Mouse (Mus musculus) MEL (cell line): ENCODE results near the gene Retnlb. TPM values are rescaled to one million over a fixed set of nuclear protein-coding genes. Genes with fewer than 3 reads are reported as not detected.

Source experiments
- DNase-seq: peaks from one replicate; pipeline ENCODE4 v3.0.0; 2011; ENCODE audit warnings: low read depth, low spot score
- H3K27ac ChIP-seq: 2 replicates; pipeline ENCODE4 v1.5.1; 2012; ENCODE audit warnings: low read depth, mild to moderate bottlenecking, control low read depth, low read length, moderate library complexity; ENCODE audit not compliant: control insufficient read depth
- H3K27me3 ChIP-seq, 2 experiments: fragments of 150-350 bp in 1 of 2; sonication (generic) in 1 of 2; 2 replicates each; pipeline ENCODE4 v1.6.1; 2012; ENCODE audit warnings: low read length in 2 of 2, mild to moderate bottlenecking in 2 of 2, improper control_type of control experiment in 1 of 2, moderate library complexity in 1 of 2; ENCODE audit not compliant: insufficient read depth in 2 of 2, control insufficient read depth in 1 of 2
- H3K36me3 ChIP-seq, 2 experiments: 2 replicates each; pipeline ENCODE4 v1.6.1; 2012 to 2014; ENCODE audit warnings: low read length in 2 of 2, improper control_type of control experiment in 1 of 2, inconsistent platforms in 1 of 2, mild to moderate bottlenecking in 1 of 2; ENCODE audit not compliant: insufficient read depth in 2 of 2, control insufficient read depth in 1 of 2
- H3K4me1 ChIP-seq, 2 experiments: fragments of 150-350 bp in 1 of 2; sonication (generic) in 1 of 2; 2 replicates each; pipeline ENCODE4 v1.6.1; 2012; ENCODE audit warnings: low read length in 2 of 2, improper control_type of control experiment in 1 of 2, mild to moderate bottlenecking in 1 of 2; ENCODE audit not compliant: insufficient read depth in 2 of 2, control insufficient read depth in 1 of 2
- H3K4me3 ChIP-seq, 2 experiments: fragments of 150-350 bp in 1 of 2; sonication (generic) in 1 of 2; 2 replicates each; pipeline ENCODE4 v1.5.1; 2012; ENCODE audit warnings: low read depth in 2 of 2, low read length in 2 of 2, mild to moderate bottlenecking in 2 of 2, moderate library complexity in 2 of 2, control low read depth in 1 of 2, improper control_type of control experiment in 1 of 2; ENCODE audit not compliant: control insufficient read depth in 1 of 2, insufficient read depth in 1 of 2
- H3K79me2 ChIP-seq: 2 replicates; pipeline ENCODE4 v1.6.1; 2012; ENCODE audit warnings: mild to moderate bottlenecking, low read length, moderate library complexity; ENCODE audit not compliant: control insufficient read depth, poor library complexity, insufficient read depth
- H3K9ac ChIP-seq: 2 replicates; pipeline ENCODE4 v1.6.1; 2012; ENCODE audit warnings: low read depth, mild to moderate bottlenecking, control low read depth, low read length, moderate library complexity; ENCODE audit not compliant: control insufficient read depth, poor library complexity, severe bottlenecking
- H3K9me3 ChIP-seq: fragments of 150-350 bp; sonication (generic); replicated peaks from 2 replicates; pipeline ENCODE4 v1.6.1; 2012; ENCODE audit warnings: mild to moderate bottlenecking, low read length, improper control_type of control experiment, moderate library complexity; ENCODE audit not compliant: insufficient read depth
- CTCF ChIP-seq, 3 experiments: IDR thresholded peaks in 2 of 3; conservative IDR thresholded peaks in 1 of 3; 2 replicates each; pipeline ENCODE4 v1.5.1; 2011 to 2012; ENCODE audit warnings: low read length in 3 of 3, low read depth in 2 of 3, mild to moderate bottlenecking in 2 of 3, improper control_type of control experiment in 1 of 3, inconsistent platforms in 1 of 3, mixed read lengths in 1 of 3, moderate library complexity in 1 of 3; ENCODE audit not compliant: control insufficient read depth in 1 of 3, insufficient read depth in 1 of 3, poor library complexity in 1 of 3, severe bottlenecking in 1 of 3
- ELF1 ChIP-seq: IDR thresholded peaks from 2 replicates; pipeline ENCODE4 v1.6.1; 2014; ENCODE audit warnings: low read depth, mild to moderate bottlenecking, inconsistent platforms, low read length, improper control_type of control experiment, moderate library complexity
- EP300 ChIP-seq, 2 experiments: IDR thresholded peaks; 2 replicates each; pipeline ENCODE4 v1.6.1; 2011; ENCODE audit warnings: improper control_type of control experiment in 2 of 2, low read length in 2 of 2, low read depth in 1 of 2, mild to moderate bottlenecking in 1 of 2
- ETS1 ChIP-seq: IDR thresholded peaks from 2 replicates; pipeline ENCODE4 v1.6.1; 2012; ENCODE audit warnings: low read depth, mild to moderate bottlenecking, inconsistent platforms, low read length, improper control_type of control experiment, moderate library complexity
- GABPA ChIP-seq: IDR thresholded peaks from 2 replicates; pipeline ENCODE4 v1.6.1; 2012; ENCODE audit warnings: low read depth, mild to moderate bottlenecking, inconsistent platforms, low read length, improper control_type of control experiment, moderate library complexity
- GATA1 ChIP-seq: IDR thresholded peaks from 2 replicates; pipeline ENCODE4 v1.6.1; 2011; ENCODE audit warnings: low read depth, low read length, improper control_type of control experiment
- HCFC1 ChIP-seq: IDR thresholded peaks from 2 replicates; pipeline ENCODE4 v1.6.1; 2012; ENCODE audit warnings: low read depth, mild to moderate bottlenecking, inconsistent platforms, low read length, improper control_type of control experiment, moderate library complexity
- KAT2A ChIP-seq: conservative IDR thresholded peaks from 2 replicates; pipeline ENCODE4 v1.6.1; 2012; ENCODE audit warnings: low read depth, low read length, improper control_type of control experiment, inconsistent platforms
- MAZ ChIP-seq: IDR thresholded peaks from 2 replicates; pipeline ENCODE4 v1.6.1; 2012; ENCODE audit warnings: low read depth, mild to moderate bottlenecking, inconsistent platforms, low read length, improper control_type of control experiment
- MXI1 ChIP-seq: IDR thresholded peaks from 2 replicates; pipeline ENCODE4 v1.6.1; 2011; ENCODE audit warnings: mild to moderate bottlenecking, low read depth, low read length, improper control_type of control experiment
- MYB ChIP-seq: IDR thresholded peaks from 2 replicates; pipeline ENCODE4 v1.6.1; 2011; ENCODE audit warnings: mild to moderate bottlenecking, low read depth, low read length, improper control_type of control experiment
- NELFE ChIP-seq: IDR thresholded peaks from 2 replicates; pipeline ENCODE4 v1.6.1; 2011; ENCODE audit warnings: low read depth, low read length, improper control_type of control experiment
- NRF1 ChIP-seq: IDR thresholded peaks from 2 replicates; pipeline ENCODE4 v1.6.1; 2014; ENCODE audit warnings: low read depth, mild to moderate bottlenecking, inconsistent platforms, low read length, improper control_type of control experiment, moderate library complexity; ENCODE audit not compliant: poor library complexity, insufficient read depth, severe bottlenecking
- POLR2AphosphoS5 ChIP-seq: IDR thresholded peaks from 2 replicates; pipeline ENCODE4 v1.6.1; 2012; ENCODE audit warnings: low read depth, borderline replicate concordance, mild to moderate bottlenecking, inconsistent platforms, low read length, moderate library complexity, mixed read lengths
- RAD21 ChIP-seq: IDR thresholded peaks from 2 replicates; pipeline ENCODE4 v1.6.1; 2011; ENCODE audit warnings: mild to moderate bottlenecking, low read depth, low read length, improper control_type of control experiment
- TAL1 ChIP-seq: IDR thresholded peaks from 2 replicates; pipeline ENCODE4 v1.6.1; 2012; ENCODE audit warnings: mild to moderate bottlenecking, inconsistent platforms, low read length, moderate library complexity, mixed read lengths
- TCF12 ChIP-seq: IDR thresholded peaks from 2 replicates; pipeline ENCODE4 v1.6.1; 2014; ENCODE audit warnings: low read depth, mild to moderate bottlenecking, inconsistent platforms, low read length, improper control_type of control experiment, moderate library complexity
- UBTF ChIP-seq: IDR thresholded peaks from 2 replicates; pipeline ENCODE4 v1.6.1; 2012; ENCODE audit warnings: low read depth, mild to moderate bottlenecking, inconsistent platforms, low read length, improper control_type of control experiment, moderate library complexity, borderline replicate concordance; ENCODE audit not compliant: insufficient read depth
- USF1 ChIP-seq: IDR thresholded peaks from 2 replicates; pipeline ENCODE4 v1.6.1; 2014; ENCODE audit warnings: low read depth, mild to moderate bottlenecking, inconsistent platforms, low read length, improper control_type of control experiment, moderate library complexity
- ZC3H11A ChIP-seq: IDR thresholded peaks from 2 replicates; pipeline ENCODE4 v1.6.1; 2012; ENCODE audit warnings: low read depth, mild to moderate bottlenecking, inconsistent platforms, low read length, improper control_type of control experiment
- ZMIZ1 ChIP-seq: IDR thresholded peaks from 2 replicates; pipeline ENCODE4 v1.6.1; 2012; ENCODE audit warnings: low read depth, mild to moderate bottlenecking, inconsistent platforms, low read length, improper control_type of control experiment, moderate library complexity
- ZNF384 ChIP-seq: IDR thresholded peaks from 2 replicates; pipeline ENCODE4 v1.6.1; 2012; ENCODE audit warnings: low read depth, mild to moderate bottlenecking, inconsistent platforms, low read length, improper control_type of control experiment
- polyA plus RNA-seq, 2 experiments: library from polyadenylated mRNA; stranded (reverse) in 1 of 2; unstranded in 1 of 2; fragments of >175 nt in 1 of 2; fragments of >200 nt in 1 of 2; gene quantifications; 2 replicates each; pipeline versions ENCODE4 v1.2.1 to v1.2.4; 2012; ENCODE audit warnings: low replicate concordance in 2 of 2, low read depth in 1 of 2; ENCODE audit not compliant: insufficient read length in 2 of 2, insufficient read depth in 1 of 2, missing spikeins in 1 of 2
- total RNA-seq: library from RNA; depleted of rRNA; stranded (reverse); fragments of 300-350 nt; gene quantifications from 2 replicates; pipeline ENCODE4 v1.2.3, GENCODE M21; 2012

Gene Retnlb
- total and polyA plus RNA-seq, 3 experiments = not detected

GRCm38 (mm10) chr16:48811881-48812436 lies 4.7 kb upstream of the Retnlb start:
- no peaks in the 10 kb centered on the region for H3K4me1 ChIP-seq
- H3K36me3 ChIP-seq = no peaks in the 10 kb centered on the region
- H3K4me3 ChIP-seq = no peak overlapping the region
- H3K27ac ChIP-seq = no peak overlapping the region
- TF ChIP-seq NELFE (no peak), HCFC1 (no peak), UBTF (no peak), CTCF (IDR thresholded peaks at IDR 0.05 in 2 of 3, conservative IDR thresholded peaks at IDR 0.05 in 1 of 3; ENCODE audit: control insufficient read depth in 1 of 3, insufficient read depth in 1 of 3, low read depth in 2 of 3, low read length in 3 of 3, poor library complexity in 1 of 3, severe bottlenecking in 1 of 3) (no peak), ZNF384 (no peak), GABPA (no peak), TCF12 (no peak), KAT2A (no peak), ZC3H11A (no peak), USF1 (no peak), GATA1 (no peak), ZMIZ1 (no peak)
- TF ChIP-seq, all 39 proteins: peak for 0
- Histone ChIP-seq H3K9me3 (no peaks in the 10 kb centered on the region), H3K9ac (no peak overlapping the region), H3K27me3 (no peaks in the 10 kb centered on the region), H3K79me2 (no peaks in the 10 kb centered on the region)
- DNase-seq = no peak

DNA sequence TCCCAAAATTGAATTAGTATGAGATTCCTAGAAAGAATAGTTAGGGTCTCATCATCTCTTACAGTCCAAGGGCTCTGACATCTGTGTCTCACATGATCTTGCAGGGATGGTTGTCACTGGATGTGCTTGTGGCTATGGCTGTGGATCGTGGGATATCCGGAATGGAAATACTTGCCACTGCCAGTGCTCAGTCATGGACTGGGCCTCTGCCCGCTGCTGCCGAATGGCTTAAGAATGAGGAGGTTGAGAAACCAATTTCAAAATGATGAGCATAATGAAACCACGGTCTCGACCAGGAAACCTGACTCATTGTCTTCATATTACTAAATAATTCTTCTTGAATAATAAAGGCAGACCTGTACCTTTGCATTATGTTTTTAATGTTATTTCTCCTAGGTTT lies 1.9 kb downstream of the Retnlb start:
- Histone ChIP-seq H3K36me3 (no peaks in the 10 kb centered on the region), H3K27me3 (no peaks in the 10 kb centered on the region), H3K9me3 (no peaks in the 10 kb centered on the region), H3K27ac (no peak overlapping the region), H3K79me2 (no peaks in the 10 kb centered on the region), H3K9ac (no peak overlapping the region), H3K4me1 (no peaks in the 10 kb centered on the region), H3K4me3 (no peak overlapping the region)
- DNase-seq = no peak
- no peak for TF ChIP-seq MXI1
- no peak for TF ChIP-seq ETS1
- no peak for TF ChIP-seq ELF1
- TF ChIP-seq RAD21 = no peak
- no peak for TF ChIP-seq TAL1
- no peak for TF ChIP-seq NELFE
- no peak for TF ChIP-seq ZMIZ1
- no peak for TF ChIP-seq POLR2AphosphoS5
- no peak for TF ChIP-seq MYB
- TF ChIP-seq EP300 (IDR thresholded peaks at IDR 0.05; ENCODE audit: low read depth in 1 of 2, low read length in 2 of 2) = no peak
- TF ChIP-seq NRF1 = no peak
- TF ChIP-seq CTCF (IDR thresholded peaks at IDR 0.05 in 2 of 3, conservative IDR thresholded peaks at IDR 0.05 in 1 of 3; ENCODE audit: control insufficient read depth in 1 of 3, insufficient read depth in 1 of 3, low read depth in 2 of 3, low read length in 3 of 3, poor library complexity in 1 of 3, severe bottlenecking in 1 of 3) = no peak
- TF ChIP-seq GABPA = no peak
- no peak for TF ChIP-seq GATA1
- TF ChIP-seq MAZ = no peak
